Mouse (Mus musculus): Measurements from ENCODE around the gene Osm.

Gene Osm

GRCm38 (mm10) chr11:4271544-4271943 lies 35.3 kb downstream of the Osm start:
- no peak for DNase-seq (ENCODE audit: low spot score)

GRCm38 (mm10) chr11:4276411-4276861 lies 40.2 kb downstream of the Osm start:
- DNase-seq (ENCODE audit: low spot score) = no peak

- no peak for DNase-seq (ENCODE audit: low spot score)
Observed at GRCm38 (mm10) chr11:4279909-4280308, 43.7 kb downstream of the Osm start.

GRCm38 (mm10) chr11:4281852-4282251 lies 45.6 kb downstream of the Osm start:
- DNase-seq (ENCODE audit: low spot score) = no peak

- no peak for DNase-seq (ENCODE audit: low spot score)
Observed at GRCm38 (mm10) chr11:4283627-4284026, 47.4 kb downstream of the Osm start.

GRCm38 (mm10) chr11:4289280-4289679 lies 53.1 kb downstream of the Osm start:
- DNase-seq (ENCODE audit: low spot score) = no peak

All from ovary, postnatal 10 days (tissue).